In the genomic region with DNA sequence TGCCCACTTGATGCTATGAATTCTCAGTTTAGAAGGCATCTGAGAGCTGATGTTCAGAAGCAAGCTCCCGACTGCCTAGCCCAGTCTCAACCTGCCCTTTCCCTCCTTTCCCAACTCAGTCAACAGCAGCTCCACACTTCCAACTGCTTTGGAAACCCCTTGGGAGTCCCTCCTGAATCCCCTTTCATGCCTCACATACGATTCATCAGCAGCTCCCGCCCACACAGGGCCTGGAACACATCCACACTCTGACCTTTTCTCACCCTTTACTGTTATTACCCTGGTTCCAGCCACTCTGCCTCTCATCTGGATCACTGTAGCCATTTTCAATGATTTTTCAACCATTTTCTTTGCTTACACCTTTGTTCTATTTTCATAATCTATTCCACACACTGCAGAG, we compare ENCODE assay signal across 16 mouse cellular contexts. TPM values are rescaled to one million over a fixed set of nuclear protein-coding genes. Genes with fewer than 3 reads are reported as not detected.
DNase-seq lines count a peak whose midpoint lies in the region; ATAC-seq lines count a peak whose summit lies in the region.
"Had no signal": no experiment of that assay in that cellular context is flagged by ENCODE, and none has a peak within 500 bp of the region (broad histone marks: within the 10 kb centered on the region; RNA-seq: fewer than 3 reads in every experiment).

No protein-coding gene starts in this region.

- H3K4me2 ChIP-seq in heart, embryonic 13.5 days, result peak overlapping the region; percentile 18; the same call in 1 of the 2 replicates
- H3K4me2 ChIP-seq in embryonic facial prominence, embryonic 14.5 days (ENCODE audit: low read depth, low read length), result no peak overlapping the region
- H3K4me2 ChIP-seq: limb, embryonic 12.5 days; neural tube, embryonic 12.5 days had no signal

- peaks cover 26% of the 10 kb centered on the region for H3K4me1 ChIP-seq in heart, embryonic 13.5 days
- H3K4me1 ChIP-seq in embryonic facial prominence, embryonic 14.5 days (ENCODE audit: control insufficient read depth, insufficient read depth, low read length), result peaks cover 5% of the 10 kb centered on the region; the same call in 1 of the 2 replicates
- H3K4me1 ChIP-seq: forebrain, embryonic 10.5 days had no signal

- H3K27ac ChIP-seq in heart, embryonic 13.5 days (replicated peaks), result peak overlapping the region; percentile 53
- no peak overlapping the region for H3K27ac ChIP-seq in embryonic facial prominence, embryonic 14.5 days (replicated peaks; ENCODE audit: low read depth, low read length)
- H3K27ac ChIP-seq: forebrain, embryonic 10.5 days; limb, embryonic 12.5 days; macrophage; neural tube, embryonic 12.5 days had no signal

- no peaks in the 10 kb centered on the region for H3K27me3 ChIP-seq in heart, embryonic 13.5 days (replicated peaks)
- no peaks in the 10 kb centered on the region for H3K27me3 ChIP-seq in embryonic facial prominence, embryonic 14.5 days (replicated peaks; ENCODE audit: control insufficient read depth, insufficient read depth, low read length)
- H3K27me3 ChIP-seq: limb, embryonic 12.5 days; neural tube, embryonic 12.5 days had no signal

- no peak overlapping the region for H3K4me3 ChIP-seq in heart, embryonic 13.5 days
- no peak overlapping the region for H3K4me3 ChIP-seq in embryonic facial prominence, embryonic 14.5 days (ENCODE audit: low read depth, low read length)
- H3K4me3 ChIP-seq: forebrain, embryonic 10.5 days; limb, embryonic 12.5 days; neural tube, embryonic 12.5 days had no signal

- no peak for ATAC-seq in heart, embryonic 13.5 days (ENCODE audit: extremely low read depth, insufficient number of reproducible peaks, low FRiP score, low TSS enrichment)
- ATAC-seq in embryonic facial prominence, embryonic 14.5 days (ENCODE audit: low read depth), result no peak
- no peak for ATAC-seq in megakaryocyte, adult 5-6 weeks (ENCODE audit: poor library complexity, severe bottlenecking)
- ATAC-seq: midbrain, embryonic 16.5 days had no signal

- no peaks in the 10 kb centered on the region for H3K9me3 ChIP-seq in heart, embryonic 13.5 days
- H3K9me3 ChIP-seq in embryonic facial prominence, embryonic 14.5 days (ENCODE audit: control insufficient read depth, low read length), result peaks cover 10% of the 10 kb centered on the region
- H3K9me3 ChIP-seq: limb, embryonic 12.5 days; neural tube, embryonic 12.5 days had no signal

- intact Hi-C loops in heart, postnatal 25 days (cut with DNase I), result no loop called here

- 12% methylated on average over 3 of the region's 3 CpGs for WGBS in heart, embryonic 13.5 days
- WGBS in embryonic facial prominence, embryonic 14.5 days, result 33% methylated on average over 3 of the region's 3 CpGs

- DNase-seq in heart, postnatal 25 days (ENCODE audit: low spot score), result no peak
- DNase-seq in 3T3-L1 (ENCODE audit: low read depth, low spot score), result peak; percentile 90
- DNase-seq in MN1 (ENCODE audit: low spot score), result peak; percentile 51
- DNase-seq in embryonic facial prominence, embryonic 14.5 days (ENCODE audit: low spot score), result peak; percentile 34
- no peak for DNase-seq in T-cell, adult 2 months (ENCODE audit: low spot score)
- no peak for DNase-seq in lung, postnatal 10 days
- DNase-seq: cerebellum, adult 18-20 months; gastrocnemius, postnatal 25 days; heart, postnatal 14 days had no signal

- H3K36me3 ChIP-seq in heart, embryonic 13.5 days, result peaks cover 10% of the 10 kb centered on the region
- H3K36me3 ChIP-seq in embryonic facial prominence, embryonic 14.5 days (ENCODE audit: control insufficient read depth, insufficient read depth, low read length), result peaks cover 7% of the 10 kb centered on the region; the same call in 1 of the 2 replicates

- peak overlapping the region; percentile 37; the same call in 1 of the 2 replicates for H3K9ac ChIP-seq in heart, embryonic 13.5 days
- no peak overlapping the region for H3K9ac ChIP-seq in embryonic facial prominence, embryonic 14.5 days (ENCODE audit: low read depth, low read length)
- H3K9ac ChIP-seq: limb, embryonic 12.5 days; neural tube, embryonic 12.5 days had no signal

RNA-seq across cellular contexts. Expression of a gene that starts 13.0 kb away (rescaled TPM):
- 17.1 and 17.2 TPM in 2 replicates for polyA plus RNA-seq in heart, embryonic 13.5 days (2015; fragmentation: Nextera tagmentation; extraction: Ambion mirVana)
- total RNA-seq in heart, postnatal 25 days (2021), result 10 to 100 TPM; 41.7 to 46.6 TPM
- 34.9 and 37.0 TPM in 2 replicates for polyA plus RNA-seq in embryonic facial prominence, embryonic 14.5 days (2014; fragmentation: Nextera tagmentation; extraction: Ambion mirVana)
- total RNA-seq in megakaryocyte, adult 5-6 weeks (2015), result 290 and 301 TPM in 2 replicates
- total RNA-seq in megakaryocyte, adult 5-6 weeks (2017), result 105 and 120 TPM in 2 replicates

Comparison
In these comparisons a context has a peak if more than half of its experiments do, and no peak if none do; other contexts are left out.
1. DNase-seq: peak in 3T3-L1 (single experiment), MN1 (single experiment) and embryonic facial prominence, embryonic 14.5 days (single experiment); none in heart, postnatal 25 days (single experiment), T-cell, adult 2 months (single experiment) and lung, postnatal 10 days (single experiment).